Mouse (Mus musculus): ENCODE measurements around the gene Cdh13.
"Not testable (repeated sequence)": the region's sequence is repeated elsewhere in the genome, so short reads cannot be mapped to it uniquely, and the experiment has no call there.

Gene Cdh13

GRCm38 (mm10) chr8:119263750-119264149 lies 980.2 kb downstream of the Cdh13 start:
- no peak for DNase-seq (ENCODE audit: low spot score)

GRCm38 (mm10) chr8:119266304-119266703 lies 982.8 kb downstream of the Cdh13 start:
- DNase-seq (ENCODE audit: low spot score): no peak

- no peak for DNase-seq (ENCODE audit: low spot score)
These were observed 986.0 kb downstream of the Cdh13 start for GRCm38 (mm10) chr8:119269576-119269975.

- DNase-seq (ENCODE audit: low spot score): no peak
These were observed 986.8 kb downstream of the Cdh13 start for GRCm38 (mm10) chr8:119270371-119270770.

GRCm38 (mm10) chr8:119272891-119273290 lies 989.4 kb downstream of the Cdh13 start:
- DNase-seq (ENCODE audit: low spot score): no peak

- DNase-seq (ENCODE audit: low spot score): no peak
These were observed 991.9 kb downstream of the Cdh13 start for GRCm38 (mm10) chr8:119275442-119275841.

- no peak for DNase-seq (ENCODE audit: low spot score)
These were observed 993.5 kb downstream of the Cdh13 start for GRCm38 (mm10) chr8:119277047-119277451.

- no peak for DNase-seq (ENCODE audit: low spot score)
These were observed 998.2 kb downstream of the Cdh13 start for GRCm38 (mm10) chr8:119281761-119282160.

GRCm38 (mm10) chr8:119284516-119284915 lies 1001.0 kb downstream of the Cdh13 start:
- no peak for DNase-seq (ENCODE audit: low spot score)

GRCm38 (mm10) chr8:119284920-119285319 lies 1001.4 kb downstream of the Cdh13 start:
- DNase-seq (ENCODE audit: low spot score): no peak

- no peak for DNase-seq (ENCODE audit: low spot score)
These were observed 1011.9 kb downstream of the Cdh13 start for GRCm38 (mm10) chr8:119295477-119295876.

- not testable (repeated sequence) for DNase-seq (ENCODE audit: low spot score)
These were observed 1014.2 kb downstream of the Cdh13 start for GRCm38 (mm10) chr8:119297752-119298151.

- no peak for DNase-seq (ENCODE audit: low spot score)
These were observed 1016.8 kb downstream of the Cdh13 start for GRCm38 (mm10) chr8:119300335-119300734.

- DNase-seq (ENCODE audit: low spot score): no peak
These were observed 1020.7 kb downstream of the Cdh13 start for GRCm38 (mm10) chr8:119304196-119304595.

GRCm38 (mm10) chr8:119311412-119311811 lies 1027.9 kb downstream of the Cdh13 start:
- DNase-seq (ENCODE audit: low spot score): peak; percentile 31

- no peak for DNase-seq (ENCODE audit: low spot score)
These were observed 1039.7 kb downstream of the Cdh13 start for GRCm38 (mm10) chr8:119323215-119323614.

- DNase-seq (ENCODE audit: low spot score): no peak
These were observed 1056.0 kb downstream of the Cdh13 start for GRCm38 (mm10) chr8:119339546-119339945.

- DNase-seq (ENCODE audit: low spot score): no peak
These were observed 1060.1 kb downstream of the Cdh13 start for GRCm38 (mm10) chr8:119343606-119344005.

- DNase-seq (ENCODE audit: low spot score): peak; percentile 94
These were observed 1060.8 kb downstream of the Cdh13 start, which contains the start of gene Hsbp1 for GRCm38 (mm10) chr8:119344190-119344856. Gene Hsbp1, plus strand, starts transcription at chr8:119344488.

GRCm38 (mm10) chr8:119345029-119345682 lies 1061.6 kb downstream of the Cdh13 start:
- DNase-seq (ENCODE audit: low spot score): no peak

GRCm38 (mm10) chr8:119345683-119346075 lies 1062.1 kb downstream of the Cdh13 start:
- DNase-seq (ENCODE audit: low spot score): no peak

- DNase-seq (ENCODE audit: low spot score): no peak
These were observed 1068.1 kb downstream of the Cdh13 start for GRCm38 (mm10) chr8:119351647-119352046.

- DNase-seq (ENCODE audit: low spot score): peak; percentile 16
These were observed 1069.6 kb downstream of the Cdh13 start for GRCm38 (mm10) chr8:119352977-119353658.

Data from T-cell, adult 2 months (primary cell).